Mouse (Mus musculus): Measurements from ENCODE around the gene Fam83g. TPM values are rescaled to one million over a fixed set of nuclear protein-coding genes. Genes with fewer than 3 reads are reported as not detected.

The Fam83g gene
- polyA plus RNA-seq, 1 experiment, result not detected

GRCm38 (mm10) chr11:61656148-61656850 is 27.6 kb upstream of the Fam83g start:
- H3ac ChIP-seq (ENCODE audit: control insufficient read depth, insufficient read length), result no peak overlapping the region
- H3K36me3 ChIP-seq (ENCODE audit: control insufficient read depth, insufficient read depth), result no peaks in the 10 kb centered on the region
- no peak for TF ChIP-seq MYOD1 (IDR thresholded peaks at IDR 0.05; ENCODE audit: control insufficient read depth in 1 of 3, insufficient read length in 2 of 3, low read depth in 2 of 3)
- TF ChIP-seq MAX (IDR thresholded peaks at IDR 0.05; ENCODE audit: low read depth), result no peak
- no peak for TF ChIP-seq TCF3 (IDR thresholded peaks at IDR 0.05; ENCODE audit: insufficient read length, low read depth)
- TF ChIP-seq POLR2AphosphoS2 (IDR thresholded peaks at IDR 0.05; ENCODE audit: insufficient read length, low read depth), result no peak
- TF ChIP-seq E2F4 (IDR thresholded peaks at IDR 0.05; ENCODE audit: insufficient read depth), result no peak
- no peak for TF ChIP-seq REST (IDR thresholded peaks at IDR 0.05; ENCODE audit: insufficient read depth, insufficient read length)
- TF ChIP-seq POLR2A (IDR thresholded peaks at IDR 0.05; ENCODE audit: insufficient read length, low read depth), result no peak
- no peak for TF ChIP-seq SRF (IDR thresholded peaks at IDR 0.05; ENCODE audit: control insufficient read depth, insufficient read length, low read depth)
- no peak for TF ChIP-seq MYOG (IDR thresholded peaks at IDR 0.05; ENCODE audit: control insufficient read depth in 1 of 3, insufficient read depth in 1 of 3, insufficient read length in 2 of 3, low read depth in 2 of 3)
- H3K79me2 ChIP-seq (ENCODE audit: control insufficient read depth, insufficient read depth), result no peaks in the 10 kb centered on the region
- H3K4me3 ChIP-seq, result no peak overlapping the region
- H3K4me2 ChIP-seq (ENCODE audit: low read depth), result no peak overlapping the region
- peaks cover 5% of the 10 kb centered on the region for H3K27me3 ChIP-seq (ENCODE audit: control insufficient read depth, insufficient read depth, insufficient read length)

- Histone ChIP-seq H3K4me3 (no peak overlapping the region), H3ac (ENCODE audit: control insufficient read depth, insufficient read length) (no peak overlapping the region), H3K4me2 (ENCODE audit: low read depth) (no peak overlapping the region), H3K36me3 (ENCODE audit: control insufficient read depth, insufficient read depth) (no peaks in the 10 kb centered on the region), H3K79me2 (ENCODE audit: control insufficient read depth, insufficient read depth) (no peaks in the 10 kb centered on the region), H3K27me3 (ENCODE audit: control insufficient read depth, insufficient read depth, insufficient read length) (peaks cover 6% of the 10 kb centered on the region)
- TF ChIP-seq REST (IDR thresholded peaks at IDR 0.05; ENCODE audit: insufficient read depth, insufficient read length), result no peak
- TF ChIP-seq USF1 (IDR thresholded peaks at IDR 0.05; ENCODE audit: low read depth), result no peak
These were observed 26.5 kb upstream of the Fam83g start for GRCm38 (mm10) chr11:61657432-61657831.

GRCm38 (mm10) chr11:61658360-61658922 is 25.4 kb upstream of the Fam83g start:
- no peaks in the 10 kb centered on the region for H3K79me2 ChIP-seq (ENCODE audit: control insufficient read depth, insufficient read depth)
- TF ChIP-seq TCF12 (IDR thresholded peaks at IDR 0.05; ENCODE audit: insufficient read depth, poor library complexity, severe bottlenecking), result no peak
- TF ChIP-seq E2F4 (IDR thresholded peaks at IDR 0.05; ENCODE audit: insufficient read depth), result no peak
- no peak for TF ChIP-seq CEBPB (IDR thresholded peaks at IDR 0.05; ENCODE audit: insufficient read depth, poor library complexity, severe bottlenecking)
- no peak for TF ChIP-seq MAX (IDR thresholded peaks at IDR 0.05; ENCODE audit: low read depth)
- TF ChIP-seq SRF (IDR thresholded peaks at IDR 0.05; ENCODE audit: control insufficient read depth, insufficient read length, low read depth), result no peak
- no peak for TF ChIP-seq POLR2A (IDR thresholded peaks at IDR 0.05; ENCODE audit: insufficient read length, low read depth)
- no peak for TF ChIP-seq MYOG (IDR thresholded peaks at IDR 0.05; ENCODE audit: control insufficient read depth in 1 of 3, insufficient read depth in 1 of 3, insufficient read length in 2 of 3, low read depth in 2 of 3)
- TF ChIP-seq TCF3 (IDR thresholded peaks at IDR 0.05; ENCODE audit: insufficient read length, low read depth), result no peak
- no peak for TF ChIP-seq USF1 (IDR thresholded peaks at IDR 0.05; ENCODE audit: low read depth)
- no peak for TF ChIP-seq MYOD1 (IDR thresholded peaks at IDR 0.05; ENCODE audit: control insufficient read depth in 1 of 3, insufficient read length in 2 of 3, low read depth in 2 of 3)
- TF ChIP-seq POLR2AphosphoS2 (IDR thresholded peaks at IDR 0.05; ENCODE audit: insufficient read length, low read depth), result no peak
- TF ChIP-seq REST (IDR thresholded peaks at IDR 0.05; ENCODE audit: insufficient read depth, insufficient read length), result no peak

GRCm38 (mm10) chr11:61659011-61659858 is 24.7 kb upstream of the Fam83g start:
- Histone ChIP-seq H3K4me2 (ENCODE audit: low read depth) (no peak overlapping the region), H3K36me3 (ENCODE audit: control insufficient read depth, insufficient read depth) (no peaks in the 10 kb centered on the region), H3K4me3 (no peak overlapping the region), H3K79me2 (ENCODE audit: control insufficient read depth, insufficient read depth) (no peaks in the 10 kb centered on the region), H3K27me3 (ENCODE audit: control insufficient read depth, insufficient read depth, insufficient read length) (peaks cover 10% of the 10 kb centered on the region), H3ac (ENCODE audit: control insufficient read depth, insufficient read length) (no peak overlapping the region)
- TF ChIP-seq POLR2A (IDR thresholded peaks at IDR 0.05; ENCODE audit: insufficient read length, low read depth) (no peak), POLR2AphosphoS2 (IDR thresholded peaks at IDR 0.05; ENCODE audit: insufficient read length, low read depth) (no peak), E2F4 (IDR thresholded peaks at IDR 0.05; ENCODE audit: insufficient read depth) (no peak), MAX (IDR thresholded peaks at IDR 0.05; ENCODE audit: low read depth) (no peak), MYOD1 (IDR thresholded peaks at IDR 0.05; ENCODE audit: control insufficient read depth in 1 of 3, insufficient read length in 2 of 3, low read depth in 2 of 3) (no peak), TCF3 (IDR thresholded peaks at IDR 0.05; ENCODE audit: insufficient read length, low read depth) (no peak), USF1 (IDR thresholded peaks at IDR 0.05; ENCODE audit: low read depth) (no peak), TCF12 (IDR thresholded peaks at IDR 0.05; ENCODE audit: insufficient read depth, poor library complexity, severe bottlenecking) (no peak), REST (IDR thresholded peaks at IDR 0.05; ENCODE audit: insufficient read depth, insufficient read length) (no peak), MYOG (IDR thresholded peaks at IDR 0.05; ENCODE audit: control insufficient read depth in 1 of 3, insufficient read depth in 1 of 3, insufficient read length in 2 of 3, low read depth in 2 of 3) (no peak), SRF (IDR thresholded peaks at IDR 0.05; ENCODE audit: control insufficient read depth, insufficient read length, low read depth) (no peak), CEBPB (IDR thresholded peaks at IDR 0.05; ENCODE audit: insufficient read depth, poor library complexity, severe bottlenecking) (no peak)

More at GRCm38 (mm10) chr11:61658360-61658922, 25.4 kb upstream of the Fam83g start:
- no peaks in the 10 kb centered on the region for H3K36me3 ChIP-seq (ENCODE audit: control insufficient read depth, insufficient read depth)
- H3ac ChIP-seq (ENCODE audit: control insufficient read depth, insufficient read length), result no peak overlapping the region
- H3K4me2 ChIP-seq (ENCODE audit: low read depth), result no peak overlapping the region
- no peak overlapping the region for H3K4me3 ChIP-seq
- peaks cover 10% of the 10 kb centered on the region for H3K27me3 ChIP-seq (ENCODE audit: control insufficient read depth, insufficient read depth, insufficient read length)

Measured in myocyte (in vitro differentiated cells).